Mouse (Mus musculus): ENCODE results near the gene Ahdc1.

DNA sequence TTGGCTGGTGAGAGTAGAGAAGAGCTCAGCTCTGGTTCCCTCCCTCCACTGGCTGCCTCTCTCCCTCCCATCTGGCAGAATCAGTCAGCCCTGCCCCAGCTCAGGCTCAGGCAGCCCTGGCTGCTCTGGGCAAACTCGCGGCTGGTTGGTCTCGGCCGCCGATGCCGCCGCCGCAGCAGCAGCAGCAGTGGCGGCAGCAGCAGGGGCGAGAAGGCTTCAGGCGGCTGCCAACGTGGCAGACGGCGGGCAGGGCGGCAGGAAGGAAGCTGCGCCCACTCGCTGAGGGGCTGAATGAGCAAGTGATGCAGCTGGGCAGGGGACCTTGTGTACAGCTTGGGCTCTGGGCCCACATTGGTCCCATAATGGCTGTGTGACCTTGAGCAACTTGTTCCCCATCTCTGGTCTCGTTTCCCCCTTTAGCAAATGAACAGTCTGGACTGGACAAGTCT, 81.4 kb downstream of the Ahdc1 start:
- TF ChIP-seq POLR2A (IDR thresholded peaks at IDR 0.05; ENCODE audit: insufficient read length, low read depth), result peak; percentile 49
- peak in 2 of 3 experiments; percentile 7 to 43 for TF ChIP-seq MYOG (IDR thresholded peaks at IDR 0.05; ENCODE audit: control insufficient read depth in 1 of 3, insufficient read depth in 1 of 3, insufficient read length in 2 of 3, low read depth in 2 of 3)
- TF ChIP-seq TCF3 (IDR thresholded peaks at IDR 0.05; ENCODE audit: insufficient read length, low read depth), result no peak
- peak in 2 of 3 experiments; percentile 42 to 64 for TF ChIP-seq MYOD1 (IDR thresholded peaks at IDR 0.05; ENCODE audit: control insufficient read depth in 1 of 3, insufficient read length in 2 of 3, low read depth in 2 of 3)
- no peak for TF ChIP-seq USF1 (IDR thresholded peaks at IDR 0.05; ENCODE audit: low read depth)
- TF ChIP-seq SRF (IDR thresholded peaks at IDR 0.05; ENCODE audit: control insufficient read depth, insufficient read length, low read depth), result no peak
- TF ChIP-seq POLR2AphosphoS2 (IDR thresholded peaks at IDR 0.05; ENCODE audit: insufficient read length, low read depth), result no peak

Measured in myocyte (in vitro differentiated cells).